In the genomic region with DNA sequence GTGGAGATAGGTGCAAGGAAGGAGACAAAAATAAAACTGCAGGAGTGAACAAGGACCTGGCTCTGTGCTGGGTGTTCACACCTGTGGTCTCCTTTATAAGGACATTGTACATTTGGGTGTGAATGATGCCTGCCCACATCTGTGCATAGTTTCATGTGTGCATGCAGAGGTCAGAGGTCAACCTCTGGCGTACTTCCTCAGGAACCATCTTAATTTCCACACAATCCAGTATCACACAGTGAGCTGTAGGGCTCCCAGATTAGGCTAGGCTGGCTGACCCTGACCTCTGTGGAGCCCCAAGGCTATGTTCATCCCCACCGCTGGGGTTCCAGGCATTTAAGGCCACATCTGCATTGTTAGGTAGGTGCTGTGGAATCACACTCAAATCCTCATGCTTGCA, we compare ENCODE assay signal across 31 mouse cellular contexts. TPM values are rescaled to one million over a fixed set of nuclear protein-coding genes. Genes with fewer than 3 reads are reported as not detected.
DNase-seq lines count a peak whose midpoint lies in the region; ATAC-seq and TF ChIP-seq lines count a peak whose summit lies in the region.
"Had no signal": no experiment of that assay in that cellular context is flagged by ENCODE, and none has a peak within 500 bp of the region (broad histone marks: within the 10 kb centered on the region; RNA-seq: fewer than 3 reads in every experiment).

No protein-coding gene starts in this region.

- TF ChIP-seq CTCF in ES-Bruce4 (IDR thresholded peaks at IDR 0.05; ENCODE audit: low read depth, low read length): no peak

- ATAC-seq in heart, embryonic 15.5 days (replicated peaks; ENCODE audit: insufficient number of reproducible peaks, insufficient read depth, low FRiP score, low read depth): no peak
- no peak for ATAC-seq in heart, embryonic 11.5 days (replicated peaks; ENCODE audit: insufficient number of reproducible peaks, low FRiP score, low TSS enrichment)
- ATAC-seq in lung, embryonic 15.5 days (ENCODE audit: borderline replicate concordance, extremely low read depth, low FRiP score, low TSS enrichment): no peak
- no peak for ATAC-seq in embryonic facial prominence, embryonic 15.5 days (ENCODE audit: insufficient number of reproducible peaks, low FRiP score, low TSS enrichment, low read depth)
- ATAC-seq: forebrain, embryonic 15.5 days; hindbrain, embryonic 16.5 days; intestine, embryonic 16.5 days; midbrain, embryonic 15.5 days had no signal

- no peak overlapping the region for H3K4me2 ChIP-seq in heart, embryonic 15.5 days
- H3K4me2 ChIP-seq in heart, embryonic 11.5 days: no peak overlapping the region
- no peak overlapping the region for H3K4me2 ChIP-seq in lung, embryonic 15.5 days
- no peak overlapping the region for H3K4me2 ChIP-seq in embryonic facial prominence, embryonic 15.5 days (replicated peaks)

- H3K36me3 ChIP-seq in heart, embryonic 15.5 days: no peaks in the 10 kb centered on the region
- H3K36me3 ChIP-seq in heart, embryonic 11.5 days (ENCODE audit: control insufficient read depth, insufficient read depth, low read length): no peaks in the 10 kb centered on the region
- H3K36me3 ChIP-seq in lung, embryonic 15.5 days: no peaks in the 10 kb centered on the region
- no peaks in the 10 kb centered on the region for H3K36me3 ChIP-seq in ES-Bruce4 (ENCODE audit: control insufficient read depth, insufficient read depth, low read length, poor library complexity, severe bottlenecking)
- H3K36me3 ChIP-seq in embryonic facial prominence, embryonic 15.5 days: no peaks in the 10 kb centered on the region
- H3K36me3 ChIP-seq: forebrain, embryonic 15.5 days; heart, embryonic 10.5 days; midbrain, embryonic 15.5 days; neural tube, embryonic 12.5 days had no signal

- H3K27me3 ChIP-seq in heart, embryonic 15.5 days: no peaks in the 10 kb centered on the region
- no peaks in the 10 kb centered on the region for H3K27me3 ChIP-seq in heart, embryonic 11.5 days (ENCODE audit: control insufficient read depth, insufficient read depth, low read length)
- H3K27me3 ChIP-seq in lung, embryonic 15.5 days: no peaks in the 10 kb centered on the region
- no peaks in the 10 kb centered on the region for H3K27me3 ChIP-seq in ES-Bruce4 (ENCODE audit: control insufficient read depth, insufficient read depth, low read length, poor library complexity, severe bottlenecking)
- no peaks in the 10 kb centered on the region for H3K27me3 ChIP-seq in embryonic facial prominence, embryonic 15.5 days
- H3K27me3 ChIP-seq: forebrain, embryonic 15.5 days; megakaryocyte, embryonic 14.5 days; midbrain, embryonic 15.5 days; neural tube, embryonic 12.5 days had no signal

- H3K9ac ChIP-seq in heart, embryonic 15.5 days: no peak overlapping the region
- H3K9ac ChIP-seq in heart, embryonic 11.5 days (ENCODE audit: low read depth, low read length): no peak overlapping the region
- H3K9ac ChIP-seq in lung, embryonic 15.5 days: no peak overlapping the region
- H3K9ac ChIP-seq in ES-Bruce4 (ENCODE audit: low read depth, poor library complexity, severe bottlenecking): no peak overlapping the region
- no peak overlapping the region for H3K9ac ChIP-seq in embryonic facial prominence, embryonic 15.5 days
- H3K9ac ChIP-seq: forebrain, embryonic 15.5 days; liver, embryonic 14.5 days; midbrain, embryonic 15.5 days; neural tube, embryonic 12.5 days had no signal

- no peaks in the 10 kb centered on the region for H3K9me3 ChIP-seq in heart, embryonic 15.5 days (replicated peaks)
- no peaks in the 10 kb centered on the region for H3K9me3 ChIP-seq in heart, embryonic 11.5 days (replicated peaks; ENCODE audit: control insufficient read depth, low read length)
- no peaks in the 10 kb centered on the region for H3K9me3 ChIP-seq in lung, embryonic 15.5 days
- no peaks in the 10 kb centered on the region for H3K9me3 ChIP-seq in ES-Bruce4 (replicated peaks; ENCODE audit: control insufficient read depth, insufficient read depth, low read length, poor library complexity, severe bottlenecking)
- H3K9me3 ChIP-seq in embryonic facial prominence, embryonic 15.5 days (replicated peaks): no peaks in the 10 kb centered on the region
- H3K9me3 ChIP-seq: forebrain, embryonic 15.5 days; heart, embryonic 10.5 days; megakaryocyte, embryonic 14.5 days; midbrain, embryonic 15.5 days; neural tube, embryonic 12.5 days had no signal

- H3K4me3 ChIP-seq in heart, embryonic 15.5 days: no peak overlapping the region
- H3K4me3 ChIP-seq in heart, embryonic 11.5 days (ENCODE audit: low read depth, low read length): no peak overlapping the region
- H3K4me3 ChIP-seq in lung, embryonic 15.5 days: no peak overlapping the region
- H3K4me3 ChIP-seq in ES-Bruce4 (ENCODE audit: low read depth, low read length): no peak overlapping the region
- H3K4me3 ChIP-seq in embryonic facial prominence, embryonic 15.5 days (replicated peaks): no peak overlapping the region
- H3K4me3 ChIP-seq: forebrain, embryonic 15.5 days; heart, embryonic 10.5 days; layer of hippocampus, adult 2 months; megakaryocyte, embryonic 14.5 days; midbrain, embryonic 15.5 days; neural tube, embryonic 12.5 days had no signal

- no peak for DNase-seq in lung, postnatal 10 days
- no peak for DNase-seq in embryo, embryonic 11 days
- DNase-seq in layer of hippocampus, adult 9-10 months (ENCODE audit: low spot score): no peak
- DNase-seq: adrenal gland, adult 8-10 months; cerebellum, adult 8-10 months; gastrocnemius, postnatal 25 days; heart, postnatal 4 days; kidney, postnatal 36 days; layer of hippocampus, postnatal 36 days; left cerebral cortex, postnatal 4 days; liver; lung, adult 2 months; lung, postnatal 4 days; right cerebral cortex, adult 18-20 months; spleen, adult 18-20 months; thymus, adult 18-20 months; thymus, postnatal 25 days had no signal

- H3K27ac ChIP-seq in heart, embryonic 15.5 days: 0 out of 2 replicates have a peak overlapping the region, but pooled peaks have one; percentile 98
- H3K27ac ChIP-seq in heart, embryonic 11.5 days (ENCODE audit: low read depth, low read length): no peak overlapping the region
- 0 out of 2 replicates have a peak overlapping the region, but pooled peaks have one; percentile 99 for H3K27ac ChIP-seq in lung, embryonic 15.5 days
- peak overlapping the region; percentile 99 for H3K27ac ChIP-seq in ES-Bruce4 (ENCODE audit: insufficient read depth, low read length)
- 0 out of 2 replicates have a peak overlapping the region, but pooled peaks have one; percentile 100 for H3K27ac ChIP-seq in embryonic facial prominence, embryonic 15.5 days (replicated peaks)
- H3K27ac ChIP-seq: layer of hippocampus, adult 2 months; liver, embryonic 14.5 days; neural tube, embryonic 12.5 days had no signal

- H3K4me1 ChIP-seq in heart, embryonic 15.5 days (replicated peaks): peaks cover 35% of the 10 kb centered on the region
- peaks cover 31% of the 10 kb centered on the region for H3K4me1 ChIP-seq in heart, embryonic 11.5 days (ENCODE audit: control insufficient read depth, insufficient read depth, low read length)
- H3K4me1 ChIP-seq in lung, embryonic 15.5 days: peaks cover 39% of the 10 kb centered on the region
- peaks cover 8% of the 10 kb centered on the region for H3K4me1 ChIP-seq in ES-Bruce4 (ENCODE audit: control insufficient read depth, insufficient read depth, low read length)
- peaks cover 35% of the 10 kb centered on the region for H3K4me1 ChIP-seq in embryonic facial prominence, embryonic 15.5 days

- no peak; the same call in 1 of the 2 replicates for TF ChIP-seq EP300 in ES-Bruce4 (IDR thresholded peaks at IDR 0.05; ENCODE audit: insufficient read depth, low read depth, low read length)

- TF ChIP-seq POLR2A in ES-Bruce4 (IDR thresholded peaks at IDR 0.05; ENCODE audit: insufficient read depth, low read length): no peak

- 85% methylated on average over 2 of the region's 2 CpGs for WGBS in heart, embryonic 15.5 days
- WGBS in heart, embryonic 11.5 days (ENCODE audit: insufficient replicate concordance): 62% methylated on average over 2 of the region's 2 CpGs
- WGBS in lung, embryonic 15.5 days: 65% methylated on average over 2 of the region's 2 CpGs
- whole genome bisulfite sequencing in embryonic facial prominence, embryonic 15.5 days: 32% methylated on average over 2 of the region's 2 CpGs

RNA-seq across cellular contexts. Expression of gene Ldb1, which starts 2.4 kb away (rescaled TPM):
- polyA plus RNA-seq in heart, embryonic 15.5 days (2015; fragmentation: Nextera tagmentation; extraction: Ambion mirVana): 64.5 and 78.7 TPM in 2 replicates
- polyA plus RNA-seq in heart, embryonic 11.5 days (2014; fragmentation: Nextera tagmentation; extraction: Ambion mirVana): 53.6 and 59.7 TPM in 2 replicates
- 98.2 and 99.7 TPM in 2 replicates for polyA plus RNA-seq in lung, embryonic 15.5 days (2015; fragmentation: Nextera tagmentation; extraction: Ambion mirVana)
- 146 and 155 TPM in 2 replicates for polyA plus RNA-seq in ES-Bruce4 (2011; ENCODE audit: insufficient read depth, insufficient read length, low read depth, missing spikeins)
- polyA plus RNA-seq in embryonic facial prominence, embryonic 15.5 days (2015; fragmentation: Nextera tagmentation; extraction: Ambion mirVana): 114 and 120 TPM in 2 replicates

RNA-seq across cellular contexts. Expression of gene Pprc1, which starts 2.7 kb away (rescaled TPM):
- polyA plus RNA-seq in heart, embryonic 15.5 days (2015; fragmentation: Nextera tagmentation; extraction: Ambion mirVana): 17.7 and 25.8 TPM in 2 replicates
- polyA plus RNA-seq in heart, embryonic 11.5 days (2014; fragmentation: Nextera tagmentation; extraction: Ambion mirVana): 36.8 and 46.7 TPM in 2 replicates
- polyA plus RNA-seq in lung, embryonic 15.5 days (2015; fragmentation: Nextera tagmentation; extraction: Ambion mirVana): 28.0 and 29.5 TPM in 2 replicates
- 114 and 141 TPM in 2 replicates for polyA plus RNA-seq in ES-Bruce4 (2011; ENCODE audit: insufficient read depth, insufficient read length, low read depth, missing spikeins)
- 37.0 and 38.3 TPM in 2 replicates for polyA plus RNA-seq in embryonic facial prominence, embryonic 15.5 days (2015; fragmentation: Nextera tagmentation; extraction: Ambion mirVana)

RNA-seq across cellular contexts. Expression of gene Nolc1, which starts 28.2 kb away (rescaled TPM):
- 37.0 and 46.9 TPM in 2 replicates for polyA plus RNA-seq in heart, embryonic 15.5 days (2015; fragmentation: Nextera tagmentation; extraction: Ambion mirVana)
- polyA plus RNA-seq in heart, embryonic 11.5 days (2014; fragmentation: Nextera tagmentation; extraction: Ambion mirVana): 64.1 and 65.4 TPM in 2 replicates
- polyA plus RNA-seq in lung, embryonic 15.5 days (2015; fragmentation: Nextera tagmentation; extraction: Ambion mirVana): 76.4 and 77.7 TPM in 2 replicates
- 157 and 164 TPM in 2 replicates for polyA plus RNA-seq in ES-Bruce4 (2011; ENCODE audit: insufficient read depth, insufficient read length, low read depth, missing spikeins)
- polyA plus RNA-seq in embryonic facial prominence, embryonic 15.5 days (2015; fragmentation: Nextera tagmentation; extraction: Ambion mirVana): 74.1 and 76.9 TPM in 2 replicates

RNA-seq across cellular contexts. Expression of gene Hps6, which starts 44.1 kb away (rescaled TPM):
- polyA plus RNA-seq in heart, embryonic 15.5 days (2015; fragmentation: Nextera tagmentation; extraction: Ambion mirVana): 6.5 and 7.5 TPM in 2 replicates
- 3.0 and 3.6 TPM in 2 replicates for polyA plus RNA-seq in heart, embryonic 11.5 days (2014; fragmentation: Nextera tagmentation; extraction: Ambion mirVana)
- polyA plus RNA-seq in lung, embryonic 15.5 days (2015; fragmentation: Nextera tagmentation; extraction: Ambion mirVana): 9.7 and 11.1 TPM in 2 replicates
- 3.1 and 3.3 TPM in 2 replicates for polyA plus RNA-seq in ES-Bruce4 (2011; ENCODE audit: insufficient read depth, insufficient read length, low read depth, missing spikeins)
- 8.7 and 10.1 TPM in 2 replicates for polyA plus RNA-seq in embryonic facial prominence, embryonic 15.5 days (2015; fragmentation: Nextera tagmentation; extraction: Ambion mirVana)

RNA-seq across cellular contexts. Expression of gene Armh3, which starts 49.1 kb away (rescaled TPM):
- 12.2 and 15.3 TPM in 2 replicates for polyA plus RNA-seq in heart, embryonic 15.5 days (2015; fragmentation: Nextera tagmentation; extraction: Ambion mirVana)
- 9.6 and 11.9 TPM in 2 replicates for polyA plus RNA-seq in heart, embryonic 11.5 days (2014; fragmentation: Nextera tagmentation; extraction: Ambion mirVana)
- 15.6 and 17.9 TPM in 2 replicates for polyA plus RNA-seq in lung, embryonic 15.5 days (2015; fragmentation: Nextera tagmentation; extraction: Ambion mirVana)
- polyA plus RNA-seq in ES-Bruce4 (2011; ENCODE audit: insufficient read depth, insufficient read length, low read depth, missing spikeins): 17.1 and 18.6 TPM in 2 replicates
- polyA plus RNA-seq in embryonic facial prominence, embryonic 15.5 days (2015; fragmentation: Nextera tagmentation; extraction: Ambion mirVana): 16.6 and 20.5 TPM in 2 replicates
